Mouse (Mus musculus): ENCODE measurements at regions not wholly inside any gene's neighbourhood (a gene's known extent, or its start where the extent isn't known, plus 50 kb on each side); places are given as distances from the start of the nearest gene placed in this dataset.
A peak's percentile ranks its signal among the peaks of the same experiment; 100 is the strongest.

- DNase-seq: no peak
Measured at GRCm38 (mm10) chr7:77632656-77633055, 1105.2 kb downstream of the Ntrk3 start.

- DNase-seq: no peak
Measured at GRCm38 (mm10) chr7:77623491-77623890, 1114.3 kb downstream of the Ntrk3 start.

- DNase-seq: no peak
Measured at GRCm38 (mm10) chr7:77622934-77623333, 1114.9 kb downstream of the Ntrk3 start.

GRCm38 (mm10) chr7:77572872-77573271 lies 1164.9 kb downstream of the Ntrk3 start:
- DNase-seq: no peak

- no peak for DNase-seq
Measured at GRCm38 (mm10) chr7:77559095-77559494, 1178.7 kb downstream of the Ntrk3 start.

- no peak for DNase-seq
Measured at GRCm38 (mm10) chr7:77558536-77558935, 1179.3 kb downstream of the Ntrk3 start.

GRCm38 (mm10) chr7:77536890-77537289 lies 1200.9 kb downstream of the Ntrk3 start:
- DNase-seq: no peak

GRCm38 (mm10) chr7:77527906-77528305 lies 1209.9 kb downstream of the Ntrk3 start:
- no peak for DNase-seq

- DNase-seq: no peak
Measured at GRCm38 (mm10) chr7:77509586-77509985, 1228.2 kb downstream of the Ntrk3 start.

- no peak for DNase-seq
Measured at GRCm38 (mm10) chr7:77507606-77508005, 1230.2 kb downstream of the Ntrk3 start.

- DNase-seq: no peak
Measured at GRCm38 (mm10) chr7:77502608-77503007, 1235.2 kb downstream of the Ntrk3 start.

GRCm38 (mm10) chr7:77495066-77495465 lies 1242.7 kb downstream of the Ntrk3 start:
- no peak for DNase-seq

GRCm38 (mm10) chr7:77477519-77477918 lies 1247.8 kb downstream of the Agbl1 start:
- DNase-seq: no peak

GRCm38 (mm10) chr7:77446052-77446367 lies 1216.3 kb downstream of the Agbl1 start:
- no peak for DNase-seq

GRCm38 (mm10) chr7:77445352-77446051 lies 1215.8 kb downstream of the Agbl1 start:
- no peak for DNase-seq

GRCm38 (mm10) chr7:77441622-77442021 lies 1211.9 kb downstream of the Agbl1 start:
- peak; percentile 3 for DNase-seq

GRCm38 (mm10) chr7:77413606-77414005 lies 1183.9 kb downstream of the Agbl1 start:
- DNase-seq: peak; percentile 52

Measured in kidney, postnatal 14 days (tissue).